Mouse (Mus musculus): ENCODE results near the gene Derl2. TPM values are rescaled to one million over a fixed set of nuclear protein-coding genes. Genes with fewer than 3 reads are reported as not detected.

Derl2 gene
- total and polyA plus RNA-seq, 2 experiments from 2014 or later, result 25.1 to 35.0 TPM

DNA sequence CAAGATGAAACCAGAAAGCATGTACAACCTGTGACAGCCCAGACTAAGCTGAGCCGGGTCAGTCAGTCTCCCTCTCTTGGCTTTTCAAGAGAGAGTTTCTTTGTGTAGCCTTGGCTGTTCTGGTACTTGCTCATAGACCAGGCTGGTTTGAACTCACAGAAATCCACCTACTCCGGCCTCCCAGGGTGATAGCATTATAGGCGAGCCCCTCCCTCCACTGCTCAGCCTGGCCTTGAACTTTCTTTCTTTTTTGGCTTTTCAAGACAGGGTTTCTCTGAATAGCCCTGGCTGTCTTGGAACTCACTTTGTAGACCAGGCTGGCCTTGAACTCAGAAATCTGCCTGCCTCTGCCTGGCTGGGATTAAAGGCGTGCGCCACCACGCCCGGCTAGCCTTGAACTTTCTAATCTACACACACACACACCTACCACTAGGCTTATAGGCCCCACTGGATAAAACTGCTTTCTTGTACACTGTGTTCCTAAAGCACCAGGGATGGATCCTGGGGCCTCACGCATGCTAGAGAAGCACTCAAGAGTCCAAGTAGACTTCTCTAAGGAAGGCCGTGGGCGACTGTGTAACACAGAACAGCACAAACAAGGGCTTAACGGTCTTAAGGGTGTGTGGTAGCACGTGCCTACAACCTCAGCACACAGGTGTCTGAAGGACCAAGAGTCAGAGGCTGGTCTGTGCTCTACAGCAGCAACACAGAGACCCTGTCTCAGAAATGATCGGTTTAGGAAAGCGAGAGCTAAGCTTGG is 38.7 kb downstream of the Derl2 start:
- DNase-seq (no peak), ATAC-seq (no peak)
- no peak overlapping the region for H3K4me2 ChIP-seq (ENCODE audit: low read depth)
- H3K9me3 ChIP-seq (ENCODE audit: low read length), result no peaks in the 10 kb centered on the region
- H3K27me3 ChIP-seq (ENCODE audit: insufficient read depth, low read length), result no peaks in the 10 kb centered on the region
- no peak for TF ChIP-seq CTCF (IDR thresholded peaks at IDR 0.05; ENCODE audit: low read depth)
- no peak overlapping the region for H3K4me3 ChIP-seq (ENCODE audit: low read depth, low read length)
- WGBS, result 92% methylated on average over 14 of the region's 14 CpGs
- peaks cover 5% of the 10 kb centered on the region; the same call in 1 of the 2 replicates for H3K4me1 ChIP-seq (ENCODE audit: insufficient read depth)
- H3K36me3 ChIP-seq (ENCODE audit: insufficient read depth), result peaks cover 55% of the 10 kb centered on the region
- no peak overlapping the region for H3K9ac ChIP-seq
- H3K27ac ChIP-seq (ENCODE audit: low read depth, low read length), result no peak overlapping the region

- H3K4me2 ChIP-seq (ENCODE audit: low read depth), result no peak overlapping the region
- no peaks in the 10 kb centered on the region for H3K9me3 ChIP-seq (ENCODE audit: low read length)
- TF ChIP-seq CTCF (IDR thresholded peaks at IDR 0.05; ENCODE audit: low read depth), result no peak
- 84% methylated on average over 6 of the region's 6 CpGs for WGBS
- no peak for DNase-seq
- peaks cover 55% of the 10 kb centered on the region for H3K36me3 ChIP-seq (ENCODE audit: insufficient read depth)
- H3K4me1 ChIP-seq (ENCODE audit: insufficient read depth), result peaks cover 5% of the 10 kb centered on the region; the same call in 1 of the 2 replicates
- no peak for ATAC-seq
- H3K4me3 ChIP-seq (ENCODE audit: low read depth, low read length), result no peak overlapping the region
- H3K27ac ChIP-seq (ENCODE audit: low read depth, low read length), result no peak overlapping the region
- H3K27me3 ChIP-seq (ENCODE audit: insufficient read depth, low read length), result no peaks in the 10 kb centered on the region
- H3K9ac ChIP-seq, result no peak overlapping the region
These were observed 39.4 kb downstream of the Derl2 start for GRCm38 (mm10) chr11:70980232-70980631.

- no peak overlapping the region for H3K4me3 ChIP-seq (ENCODE audit: low read depth, low read length)
- no peaks in the 10 kb centered on the region for H3K27me3 ChIP-seq (ENCODE audit: insufficient read depth, low read length)
- peaks cover 62% of the 10 kb centered on the region for H3K36me3 ChIP-seq (ENCODE audit: insufficient read depth)
- H3K9ac ChIP-seq, result no peak overlapping the region
- ATAC-seq, result no peak
- H3K4me2 ChIP-seq (ENCODE audit: low read depth), result no peak overlapping the region
- WGBS, result 90% methylated on average over 6 of the region's 6 CpGs
- TF ChIP-seq CTCF (IDR thresholded peaks at IDR 0.05; ENCODE audit: low read depth), result no peak
- no peaks in the 10 kb centered on the region for H3K9me3 ChIP-seq (ENCODE audit: low read length)
- no peak overlapping the region for H3K27ac ChIP-seq (ENCODE audit: low read depth, low read length)
- peaks cover 5% of the 10 kb centered on the region; the same call in 1 of the 2 replicates for H3K4me1 ChIP-seq (ENCODE audit: insufficient read depth)
- DNase-seq, result no peak
These were observed 42.3 kb downstream of the Derl2 start for GRCm38 (mm10) chr11:70977293-70977692.

GRCm38 (mm10) chr11:70975193-70975592 is 44.4 kb downstream of the Derl2 start:
- H3K27ac ChIP-seq (ENCODE audit: low read depth, low read length), result no peak overlapping the region

GRCm38 (mm10) chr11:70973947-70974346 is 45.7 kb downstream of the Derl2 start:
- DNase-seq (peak; percentile 21), ATAC-seq (no peak)
- no peaks in the 10 kb centered on the region for H3K27me3 ChIP-seq (ENCODE audit: insufficient read depth, low read length)
- no peak overlapping the region for H3K4me2 ChIP-seq (ENCODE audit: low read depth)
- 65% methylated on average over 4 of the region's 4 CpGs for WGBS
- no peak overlapping the region for H3K9ac ChIP-seq
- H3K4me3 ChIP-seq (ENCODE audit: low read depth, low read length), result no peak overlapping the region
- TF ChIP-seq CTCF (IDR thresholded peaks at IDR 0.05; ENCODE audit: low read depth), result peak; percentile 54
- H3K4me1 ChIP-seq (ENCODE audit: insufficient read depth), result no peaks in the 10 kb centered on the region; the same call in 1 of the 2 replicates
- H3K36me3 ChIP-seq (ENCODE audit: insufficient read depth), result peaks cover 51% of the 10 kb centered on the region
- no peak overlapping the region for H3K27ac ChIP-seq (ENCODE audit: low read depth, low read length)
- no peaks in the 10 kb centered on the region for H3K9me3 ChIP-seq (ENCODE audit: low read length)

More at GRCm38 (mm10) chr11:70975193-70975592, 44.4 kb downstream of the Derl2 start:
- H3K4me3 ChIP-seq (ENCODE audit: low read depth, low read length), result no peak overlapping the region
- H3K4me2 ChIP-seq (ENCODE audit: low read depth), result no peak overlapping the region
- TF ChIP-seq CTCF (IDR thresholded peaks at IDR 0.05; ENCODE audit: low read depth), result no peak
- H3K9ac ChIP-seq, result no peak overlapping the region
- H3K9me3 ChIP-seq (ENCODE audit: low read length), result no peaks in the 10 kb centered on the region
- DNase-seq (no peak), ATAC-seq (no peak)
- H3K36me3 ChIP-seq (ENCODE audit: insufficient read depth), result peaks cover 60% of the 10 kb centered on the region
- no peaks in the 10 kb centered on the region for H3K27me3 ChIP-seq (ENCODE audit: insufficient read depth, low read length)
- no peaks in the 10 kb centered on the region for H3K4me1 ChIP-seq (ENCODE audit: insufficient read depth)
- WGBS, result 76% methylated on average over 2 of the region's 2 CpGs

DNA sequence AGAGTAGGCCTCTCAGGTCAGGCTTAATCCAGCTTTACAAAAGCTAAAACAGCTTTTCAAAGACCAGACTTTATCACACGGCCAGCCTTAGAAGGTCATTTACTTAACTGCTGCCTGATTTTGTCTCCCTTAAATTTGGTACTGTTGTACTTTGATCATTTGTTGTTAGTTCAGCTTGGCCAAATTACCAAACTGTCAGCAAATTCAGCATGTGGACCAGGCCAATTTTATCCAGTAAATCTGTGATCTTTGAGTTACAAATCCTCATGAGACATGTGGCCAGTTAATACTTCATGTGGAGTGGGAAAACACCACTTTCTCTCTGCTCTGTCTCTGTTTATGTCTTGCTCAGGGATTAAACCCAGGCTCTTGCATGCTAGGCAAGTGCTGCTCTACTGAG is 47.1 kb downstream of the Derl2 start:
- no peaks in the 10 kb centered on the region for H3K9me3 ChIP-seq (ENCODE audit: low read length)
- H3K27ac ChIP-seq (ENCODE audit: low read depth, low read length), result no peak overlapping the region
- WGBS, result 51% methylated on average over 1 of the region's 1 CpGs
- H3K4me3 ChIP-seq (ENCODE audit: low read depth, low read length), result no peak overlapping the region
- peaks cover 8% of the 10 kb centered on the region for H3K4me1 ChIP-seq (ENCODE audit: insufficient read depth)
- no peak overlapping the region for H3K4me2 ChIP-seq (ENCODE audit: low read depth)
- no peaks in the 10 kb centered on the region for H3K27me3 ChIP-seq (ENCODE audit: insufficient read depth, low read length)
- DNase-seq (no peak), ATAC-seq (no peak)
- H3K9ac ChIP-seq, result no peak overlapping the region
- no peak for TF ChIP-seq CTCF (IDR thresholded peaks at IDR 0.05; ENCODE audit: low read depth)
- peaks cover 37% of the 10 kb centered on the region for H3K36me3 ChIP-seq (ENCODE audit: insufficient read depth)

Measured in forebrain, postnatal 0 days (tissue).